Mouse (Mus musculus) macrophage (primary cell): ENCODE results near the gene Col1a1. TPM values are rescaled to one million over a fixed set of nuclear protein-coding genes. Genes with fewer than 3 reads are reported as not detected.

Experiments used
- H3K27ac ChIP-seq: fragments of 350-480 bp; formaldehyde crosslinking; 2 replicates; pipeline ENCODE4 v1.9.0; 2021
- H3K36me3 ChIP-seq: fragments of 350-480 bp; formaldehyde crosslinking; 2 replicates; pipeline ENCODE4 v1.9.0; 2021; ENCODE audit errors: inconsistent target
- H3K4me3 ChIP-seq: fragments of 350-480 bp; formaldehyde crosslinking; 2 replicates; pipeline ENCODE4 v1.9.0; 2021; ENCODE audit errors: inconsistent target
- H3K79me2 ChIP-seq: fragments of 350-480 bp; formaldehyde crosslinking; 2 replicates; pipeline ENCODE4 v1.9.0; 2021; ENCODE audit errors: inconsistent target
- WGBS: methylation state at CpG from one replicate; pipeline ENCODE4 v1.1.7; 2026; ENCODE audit warnings: inconsistent platforms; ENCODE audit not compliant: missing documents; 5-methylcytosine and 5-hydroxymethylcytosine counted together
- polyA plus RNA-seq: library from polyadenylated mRNA; stranded (reverse); fragments of 250-400 nt; gene quantifications from 3 replicates; pipeline ENCODE4 v1.2.4, GENCODE M21; 2018; ENCODE audit warnings: inconsistent platforms

Col1a1 gene
- polyA plus RNA-seq, 1 experiment from 2014 or later = 0.20 TPM

DNA sequence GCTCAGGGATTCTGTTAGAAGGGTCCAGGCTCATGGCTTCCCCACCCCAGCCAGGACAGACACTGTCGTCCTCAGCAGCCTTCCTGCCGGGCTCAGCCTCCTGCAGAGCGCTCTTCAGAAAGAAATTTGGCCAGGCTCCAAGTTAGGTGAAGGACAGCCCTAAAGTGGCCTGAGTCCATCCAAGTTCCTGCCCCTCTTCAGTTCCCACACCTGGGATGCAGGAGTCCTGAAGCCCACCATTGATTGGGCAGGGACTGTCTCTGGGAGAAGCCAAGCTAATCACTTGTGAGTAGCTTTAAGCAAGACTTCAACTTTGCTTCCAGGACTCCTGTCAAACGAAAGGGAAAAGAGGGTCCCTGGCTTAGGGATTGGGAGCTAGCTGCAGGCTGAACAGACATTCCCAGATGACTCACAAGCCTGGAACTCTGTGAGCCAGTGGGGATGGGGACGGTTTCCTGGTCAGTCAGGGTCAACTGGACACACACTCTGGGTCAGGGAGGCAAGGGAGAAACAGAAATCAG is 8.2 kb upstream of the Col1a1 start:
- Histone ChIP-seq H3K27ac (no peak overlapping the region), H3K79me2 (no peaks in the 10 kb centered on the region), H3K4me3 (no peak overlapping the region), H3K36me3 (no peaks in the 10 kb centered on the region)
- 60% methylated on average over 5 of the region's 5 CpGs for WGBS

DNA sequence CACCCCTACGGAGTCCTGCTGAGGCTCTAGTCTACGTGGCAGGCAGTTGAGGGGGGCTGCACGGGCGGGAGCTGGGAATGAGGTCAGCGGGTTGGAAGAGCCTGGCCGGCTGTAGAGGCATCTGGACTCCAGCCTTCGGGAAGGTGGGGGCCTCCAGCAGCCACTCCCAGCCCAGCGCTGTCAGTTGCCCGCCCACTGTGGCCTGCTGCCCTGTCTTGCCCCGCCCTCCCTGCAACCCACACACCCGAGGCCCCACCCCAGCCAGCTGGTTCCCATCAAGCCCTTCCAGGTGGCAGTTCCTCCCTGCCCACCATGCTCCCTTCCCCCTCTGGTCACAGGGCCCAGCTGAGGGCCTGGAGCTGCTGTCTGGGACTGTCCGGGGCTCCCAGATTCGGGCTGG is 7.2 kb upstream of the Col1a1 start:
- Histone ChIP-seq H3K27ac (no peak overlapping the region), H3K4me3 (no peak overlapping the region), H3K79me2 (no peaks in the 10 kb centered on the region), H3K36me3 (no peaks in the 10 kb centered on the region)
- WGBS = 11% methylated on average over 13 of the region's 13 CpGs

DNA sequence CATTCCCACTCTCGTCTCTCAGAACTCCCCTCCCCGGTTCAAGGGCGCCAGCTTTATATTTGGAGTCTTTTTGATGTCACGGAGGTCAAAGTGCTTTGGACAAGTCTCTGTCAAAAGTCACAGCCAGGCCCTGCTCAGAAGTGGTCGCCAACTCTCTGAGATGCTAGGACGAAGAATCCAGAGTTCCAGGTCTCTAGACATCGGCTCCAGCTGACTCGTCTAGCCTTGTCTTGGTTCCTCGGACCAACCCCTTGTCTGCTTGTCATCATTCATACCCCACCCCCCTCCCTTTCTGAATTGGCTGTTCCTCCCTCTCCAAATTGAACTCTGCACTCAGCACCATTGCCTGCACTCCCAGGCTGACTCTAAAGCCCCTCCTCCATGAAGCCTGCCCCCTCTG is 6.4 kb upstream of the Col1a1 start:
- no peak overlapping the region for H3K27ac ChIP-seq
- H3K36me3 ChIP-seq = no peaks in the 10 kb centered on the region
- no peak overlapping the region for H3K4me3 ChIP-seq
- no peaks in the 10 kb centered on the region for H3K79me2 ChIP-seq
- 91% methylated on average over 9 of the region's 9 CpGs for WGBS

DNA sequence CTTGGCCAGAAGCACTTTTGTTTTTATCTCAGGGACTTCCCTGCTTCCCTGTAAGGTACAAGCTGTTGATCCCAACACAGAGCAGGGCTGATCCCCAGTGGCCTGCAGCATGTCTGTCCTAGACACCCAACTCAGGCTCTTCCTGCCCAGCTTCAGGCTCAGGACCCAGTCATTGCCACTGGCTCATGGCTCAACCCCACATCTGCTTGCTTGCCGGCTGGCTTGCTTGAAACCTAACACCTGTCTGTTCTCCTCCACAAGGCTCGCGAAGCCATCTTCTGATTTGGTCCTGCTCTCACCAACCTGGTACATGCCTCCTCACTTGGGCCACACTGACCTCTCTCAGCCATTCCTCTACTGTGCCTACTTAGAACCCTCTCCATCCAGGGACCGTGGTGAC is 5.9 kb upstream of the Col1a1 start:
- 85% methylated on average over 4 of the region's 4 CpGs for WGBS

DNA sequence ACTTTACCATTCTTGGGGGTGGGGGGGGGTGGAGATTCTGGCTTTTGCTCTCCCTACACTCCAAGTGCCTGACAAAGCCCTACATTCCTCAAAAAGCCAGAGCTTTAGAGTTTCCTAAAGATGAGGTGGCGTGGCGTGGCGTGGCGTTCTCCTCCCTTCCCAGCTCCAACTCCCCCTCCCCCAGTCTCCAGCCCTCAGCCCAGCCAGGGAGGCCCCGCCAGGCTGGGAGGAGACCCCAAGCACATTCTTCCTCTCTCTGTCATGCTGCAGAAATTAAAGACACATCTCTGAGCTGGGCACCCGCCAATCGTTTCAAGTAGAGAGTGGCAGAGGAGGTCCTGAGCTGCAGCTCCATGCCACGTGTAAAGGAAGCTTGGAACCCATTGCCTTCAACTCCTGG is 2.4 kb upstream of the Col1a1 start:
- H3K36me3 ChIP-seq = no peaks in the 10 kb centered on the region
- 47% methylated on average over 4 of the region's 8 CpGs for WGBS
- H3K79me2 ChIP-seq = no peaks in the 10 kb centered on the region
- no peak overlapping the region for H3K27ac ChIP-seq
- H3K4me3 ChIP-seq = no peak overlapping the region

More for the DNA sequence above, 5.9 kb upstream of the Col1a1 start:
- Histone ChIP-seq H3K79me2 (no peaks in the 10 kb centered on the region), H3K4me3 (no peak overlapping the region), H3K27ac (no peak overlapping the region), H3K36me3 (no peaks in the 10 kb centered on the region)

DNA sequence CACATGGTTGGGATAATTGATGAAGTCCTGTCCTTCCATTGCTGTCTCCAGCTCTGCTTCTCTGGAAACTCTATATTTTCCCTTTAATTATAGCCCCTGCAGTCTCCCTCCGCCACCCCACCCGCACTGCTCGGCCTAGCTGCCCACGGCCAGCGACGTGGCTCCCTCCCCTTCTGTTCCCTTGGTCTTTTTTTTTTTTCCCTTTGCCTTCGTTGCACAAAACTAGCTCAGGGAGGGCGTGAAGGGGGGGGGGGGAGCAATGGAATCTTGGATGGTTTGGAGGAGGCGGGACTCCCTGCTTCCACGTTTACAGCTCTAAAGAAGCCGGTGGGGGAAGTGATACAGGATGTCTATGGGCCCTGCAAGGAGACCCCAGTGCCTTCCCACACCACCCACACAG is 1.5 kb upstream of the Col1a1 start:
- H3K79me2 ChIP-seq = no peaks in the 10 kb centered on the region
- no peak overlapping the region for H3K4me3 ChIP-seq
- no peaks in the 10 kb centered on the region for H3K36me3 ChIP-seq
- WGBS = 63% methylated on average over 7 of the region's 11 CpGs
- H3K27ac ChIP-seq = no peak overlapping the region

DNA sequence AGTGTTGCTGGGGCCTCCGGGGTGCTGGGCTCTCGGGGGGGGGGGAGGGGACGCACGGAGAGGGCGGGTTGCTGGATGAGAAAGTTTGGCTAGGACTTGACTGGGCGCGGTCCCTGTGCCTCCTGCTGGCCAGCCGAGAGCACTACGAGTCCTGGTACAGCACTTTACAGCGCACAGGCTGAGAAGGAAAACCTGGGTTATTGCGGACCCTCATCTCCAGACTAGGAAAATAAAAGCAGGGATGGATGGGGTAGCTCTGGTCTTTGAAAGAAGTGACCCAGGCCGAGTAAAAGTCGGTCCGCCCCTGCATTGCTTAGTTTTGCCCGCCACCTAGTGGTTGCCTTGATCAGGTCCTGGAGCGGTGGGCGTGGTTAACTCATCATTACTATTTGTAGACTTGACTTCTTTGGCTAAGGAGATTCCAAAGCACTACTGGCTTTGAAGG is 849 bp downstream of the Col1a1 start:
- WGBS = 4% methylated on average over 17 of the region's 17 CpGs
- Histone ChIP-seq H3K79me2 (no peaks in the 10 kb centered on the region), H3K36me3 (no peaks in the 10 kb centered on the region), H3K27ac (no peak overlapping the region), H3K4me3 (no peak overlapping the region)

DNA sequence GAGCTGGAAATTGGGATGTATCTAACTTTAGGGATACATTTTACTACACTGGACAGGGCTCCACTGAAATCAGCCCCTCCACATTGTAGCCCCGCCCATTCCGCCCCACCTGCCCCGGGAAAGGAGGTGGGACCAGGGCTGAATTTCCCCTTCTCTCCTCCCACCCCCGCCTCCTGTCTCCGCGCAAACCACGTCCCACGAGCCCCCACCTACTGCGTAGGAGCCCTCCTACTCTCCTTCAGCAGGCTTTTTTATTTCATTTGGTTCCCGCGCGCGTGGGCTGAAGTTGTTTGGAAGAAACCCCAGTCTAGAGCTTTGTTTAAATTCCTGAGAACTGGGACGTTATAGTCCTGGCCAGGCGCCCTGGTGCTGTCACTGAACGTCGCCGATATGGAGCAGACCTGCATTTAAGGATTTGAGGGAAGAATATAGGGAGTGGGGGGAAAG is 1.3 kb downstream of the Col1a1 start:
- no peaks in the 10 kb centered on the region for H3K36me3 ChIP-seq
- no peak overlapping the region for H3K4me3 ChIP-seq
- H3K27ac ChIP-seq = no peak overlapping the region
- no peaks in the 10 kb centered on the region for H3K79me2 ChIP-seq
- WGBS = 1% methylated on average over 16 of the region's 18 CpGs

DNA sequence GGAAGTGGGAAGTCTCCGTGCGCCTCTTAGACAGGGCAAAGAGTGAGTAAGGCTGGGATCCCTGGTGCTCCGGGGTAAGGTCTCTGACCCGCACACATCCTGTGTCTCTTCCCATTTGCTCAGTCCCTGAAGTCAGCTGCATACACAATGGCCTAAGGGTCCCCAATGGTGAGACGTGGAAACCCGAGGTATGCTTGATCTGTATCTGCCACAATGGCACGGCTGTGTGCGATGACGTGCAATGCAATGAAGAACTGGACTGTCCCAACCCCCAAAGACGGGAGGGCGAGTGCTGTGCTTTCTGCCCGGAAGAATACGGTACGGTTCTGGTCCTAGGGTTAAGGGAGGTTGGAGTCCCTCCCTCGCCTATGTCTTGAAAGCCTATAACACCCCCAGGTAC is 1.8 kb downstream of the Col1a1 start:
- Histone ChIP-seq H3K79me2 (no peaks in the 10 kb centered on the region), H3K36me3 (no peaks in the 10 kb centered on the region), H3K27ac (no peak overlapping the region), H3K4me3 (no peak overlapping the region)
- WGBS = 5% methylated on average over 15 of the region's 15 CpGs

DNA sequence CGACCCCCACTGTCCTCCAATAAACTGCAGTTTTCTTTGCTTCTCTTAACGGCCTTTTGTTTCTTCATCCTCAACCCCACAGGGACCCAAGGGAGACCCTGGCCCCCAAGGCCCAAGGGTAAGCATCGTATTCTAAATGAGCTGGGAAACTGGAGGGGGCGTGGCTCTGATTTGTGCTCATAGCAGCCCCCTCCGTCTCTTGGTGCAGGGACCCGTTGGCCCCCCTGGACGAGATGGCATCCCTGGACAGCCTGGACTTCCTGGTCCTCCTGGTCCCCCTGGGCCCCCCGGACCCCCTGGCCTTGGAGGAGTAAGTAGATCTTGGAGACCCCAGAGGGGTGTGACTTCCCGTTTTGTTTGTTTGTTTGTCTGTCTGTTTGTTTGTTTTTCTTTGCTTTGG is 2.3 kb downstream of the Col1a1 start:
- WGBS = 27% methylated on average over 9 of the region's 9 CpGs
- no peak overlapping the region for H3K27ac ChIP-seq
- H3K36me3 ChIP-seq = no peaks in the 10 kb centered on the region
- no peaks in the 10 kb centered on the region for H3K79me2 ChIP-seq
- H3K4me3 ChIP-seq = no peak overlapping the region

DNA sequence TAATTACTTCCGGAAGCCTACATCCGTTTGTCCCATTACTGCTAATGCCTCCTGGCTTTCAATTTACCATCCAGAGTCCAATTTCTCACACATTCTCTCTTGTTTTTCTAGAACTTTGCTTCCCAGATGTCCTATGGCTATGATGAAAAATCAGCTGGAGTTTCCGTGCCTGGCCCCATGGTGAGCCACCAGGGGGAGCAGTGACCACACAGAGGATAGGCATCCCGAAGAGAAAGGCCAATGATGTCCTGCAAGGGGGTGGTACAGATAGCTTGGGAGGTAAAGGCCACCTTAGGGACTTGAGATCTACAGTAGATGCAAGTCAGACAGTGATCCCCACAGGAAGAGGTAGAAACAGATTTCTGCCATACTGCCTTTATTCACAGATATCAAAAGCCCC is 3.3 kb downstream of the Col1a1 start:
- no peak overlapping the region for H3K4me3 ChIP-seq

DNA sequence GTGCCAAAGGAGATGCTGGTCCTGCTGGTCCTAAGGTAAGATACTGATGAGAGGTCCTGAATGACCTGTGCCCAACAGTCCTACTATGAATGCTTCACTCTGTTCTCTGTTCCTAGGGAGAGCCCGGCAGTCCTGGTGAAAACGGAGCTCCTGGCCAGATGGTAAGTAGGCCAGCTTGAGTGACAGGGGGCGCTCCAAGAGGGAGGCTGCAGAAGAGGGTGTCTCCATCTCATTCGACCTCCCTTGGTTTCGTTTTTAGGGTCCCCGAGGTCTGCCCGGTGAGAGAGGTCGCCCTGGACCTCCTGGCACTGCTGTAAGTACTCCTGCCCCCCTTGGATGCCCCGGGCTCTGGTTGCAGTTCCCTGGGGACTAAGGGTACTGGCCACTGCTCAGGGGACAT is 5.1 kb downstream of the Col1a1 start:
- WGBS = 22% methylated on average over 9 of the region's 9 CpGs
- Histone ChIP-seq H3K27ac (no peak overlapping the region), H3K4me3 (no peak overlapping the region), H3K79me2 (no peaks in the 10 kb centered on the region), H3K36me3 (no peaks in the 10 kb centered on the region)

More for the DNA sequence above, 3.3 kb downstream of the Col1a1 start:
- H3K36me3 ChIP-seq = no peaks in the 10 kb centered on the region
- no peak overlapping the region for H3K27ac ChIP-seq
- H3K79me2 ChIP-seq = no peaks in the 10 kb centered on the region
- 18% methylated on average over 4 of the region's 4 CpGs for WGBS

DNA sequence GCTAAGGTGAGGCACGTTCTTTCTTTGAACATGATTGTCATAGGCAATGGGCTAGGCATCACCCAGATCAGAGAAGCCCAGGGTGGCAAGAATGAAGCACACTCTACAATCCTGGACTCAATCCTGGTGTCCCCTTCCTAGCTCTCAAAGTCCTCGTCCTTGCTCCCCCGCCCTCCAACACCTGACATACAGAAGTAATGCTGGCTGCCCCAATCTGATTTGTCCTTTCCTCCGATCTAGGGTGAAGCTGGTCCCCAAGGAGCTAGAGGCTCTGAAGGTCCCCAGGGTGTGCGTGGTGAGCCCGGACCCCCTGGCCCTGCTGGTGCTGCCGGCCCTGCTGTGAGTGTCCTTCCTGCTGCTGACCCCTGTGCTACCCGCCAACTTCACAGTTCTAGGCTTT is 5.8 kb downstream of the Col1a1 start:
- 84% methylated on average over 8 of the region's 8 CpGs for WGBS
- H3K79me2 ChIP-seq = no peaks in the 10 kb centered on the region
- no peak overlapping the region for H3K4me3 ChIP-seq
- no peaks in the 10 kb centered on the region for H3K36me3 ChIP-seq
- no peak overlapping the region for H3K27ac ChIP-seq

DNA sequence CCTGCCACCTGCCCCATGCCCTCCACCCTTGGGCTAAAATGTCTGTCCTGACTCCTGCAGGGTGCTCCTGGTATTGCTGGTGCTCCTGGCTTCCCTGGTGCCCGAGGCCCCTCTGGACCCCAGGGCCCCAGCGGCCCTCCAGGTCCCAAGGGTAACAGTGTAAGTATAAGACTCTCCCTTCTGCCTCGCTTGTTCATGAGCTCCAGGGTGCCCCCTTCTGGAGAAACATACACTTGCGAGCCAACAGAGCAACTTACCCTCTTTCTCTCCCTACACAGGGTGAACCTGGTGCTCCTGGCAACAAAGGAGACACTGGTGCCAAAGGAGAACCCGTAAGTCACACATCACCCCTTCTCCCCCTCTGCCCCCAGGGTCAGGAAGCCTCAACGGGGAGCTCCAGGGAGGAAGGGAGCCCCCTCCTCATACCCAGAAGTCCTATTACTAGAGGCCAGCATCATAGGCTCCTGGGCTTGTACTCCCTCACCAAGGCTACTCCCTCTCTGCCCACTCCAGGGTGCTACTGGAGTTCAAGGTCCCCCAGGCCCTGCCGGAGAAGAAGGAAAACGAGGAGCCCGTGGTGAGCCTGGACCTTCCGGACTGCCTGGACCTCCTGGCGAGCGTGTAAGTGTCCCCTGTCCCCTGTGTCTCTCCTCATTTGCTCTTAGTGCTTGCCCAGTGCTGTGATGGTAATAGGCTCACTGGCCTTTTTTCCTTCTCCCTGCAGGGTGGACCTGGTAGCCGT is 6.4 kb downstream of the Col1a1 start:
- 56% methylated on average over 13 of the region's 13 CpGs for WGBS
- H3K79me2 ChIP-seq = no peaks in the 10 kb centered on the region
- H3K36me3 ChIP-seq = no peaks in the 10 kb centered on the region
- no peak overlapping the region for H3K27ac ChIP-seq
- no peak overlapping the region for H3K4me3 ChIP-seq

DNA sequence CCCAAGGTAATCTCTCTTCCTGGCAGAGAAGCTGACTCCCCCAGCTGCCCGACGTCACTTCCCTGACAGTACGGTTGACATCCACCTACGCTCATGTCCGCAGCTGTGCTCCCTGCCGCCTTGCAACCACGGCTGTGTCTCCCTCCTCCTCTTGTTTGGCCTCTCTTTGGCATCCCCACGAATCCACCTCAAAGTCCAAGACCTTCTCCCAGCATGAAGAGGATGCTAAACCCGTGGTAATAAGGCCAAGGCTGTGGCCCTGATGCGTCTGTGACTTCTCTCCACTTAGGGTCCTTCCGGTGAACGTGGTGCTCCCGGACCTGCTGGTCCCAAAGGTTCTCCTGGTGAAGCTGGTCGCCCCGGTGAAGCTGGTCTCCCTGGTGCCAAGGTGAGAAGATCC is 7.0 kb downstream of the Col1a1 start:
- Histone ChIP-seq H3K36me3 (no peaks in the 10 kb centered on the region), H3K4me3 (no peak overlapping the region), H3K79me2 (no peaks in the 10 kb centered on the region), H3K27ac (no peak overlapping the region)
- 90% methylated on average over 15 of the region's 15 CpGs for WGBS

DNA sequence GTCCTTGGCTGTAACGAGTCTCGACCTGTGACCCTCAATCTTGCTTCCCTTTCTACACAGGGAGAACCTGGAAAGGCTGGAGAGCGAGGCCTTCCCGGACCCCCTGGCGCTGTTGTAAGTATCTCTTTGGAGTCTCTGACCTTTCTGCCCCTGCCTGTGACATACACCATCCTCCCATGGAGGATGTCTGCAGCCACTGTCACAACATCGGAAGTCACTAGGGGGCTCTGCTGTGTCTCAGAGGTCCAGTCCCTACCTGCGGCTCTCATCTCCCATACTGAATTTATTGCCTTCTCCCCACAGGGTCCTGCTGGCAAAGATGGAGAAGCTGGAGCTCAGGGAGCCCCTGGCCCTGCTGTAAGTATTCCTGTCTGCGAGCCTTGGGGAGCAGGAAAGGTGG is 8.3 kb downstream of the Col1a1 start:
- 60% methylated on average over 8 of the region's 8 CpGs for WGBS
- Histone ChIP-seq H3K36me3 (no peaks in the 10 kb centered on the region), H3K4me3 (no peak overlapping the region), H3K79me2 (no peaks in the 10 kb centered on the region), H3K27ac (no peak overlapping the region)
